Mouse (Mus musculus): Measurements from ENCODE around the gene Pcdh20. TPM values are rescaled to one million over a fixed set of nuclear protein-coding genes. Genes with fewer than 3 reads are reported as not detected.

Pcdh20 gene
- polyA plus RNA-seq, 2 experiments, result 0.99 to 2.5 TPM

GRCm38 (mm10) chr14:88427370-88427769 lies 43.8 kb downstream of the Pcdh20 start:
- no peak overlapping the region for H3K4me3 ChIP-seq (replicated peaks; ENCODE audit: low read length)
- WGBS, result 77% methylated on average over 1 of the region's 1 CpGs
- no peak overlapping the region for H3K9ac ChIP-seq (ENCODE audit: low read depth, low read length, severe bottlenecking)
- no peak overlapping the region for H3K4me2 ChIP-seq (replicated peaks; ENCODE audit: low read depth, low read length, severe bottlenecking)
- H3K27ac ChIP-seq (replicated peaks; ENCODE audit: low read depth, low read length), result no peak overlapping the region
- H3K27me3 ChIP-seq (ENCODE audit: control insufficient read depth, insufficient read depth, low read length), result no peaks in the 10 kb centered on the region
- no peaks in the 10 kb centered on the region for H3K9me3 ChIP-seq (ENCODE audit: control insufficient read depth, low read length)
- TF ChIP-seq POLR2A (IDR thresholded peaks at IDR 0.05; ENCODE audit: borderline replicate concordance, extremely low read depth, insufficient read depth, insufficient read length), result no peak
- H3K4me1 ChIP-seq (ENCODE audit: control insufficient read depth, insufficient read depth, low read length), result no peaks in the 10 kb centered on the region
- no peaks in the 10 kb centered on the region for H3K36me3 ChIP-seq (ENCODE audit: control insufficient read depth, insufficient read depth, low read length)
- ATAC-seq (ENCODE audit: low FRiP score, low read depth) (no peak), DNase-seq (ENCODE audit: low spot score) (no peak)
